Mouse (Mus musculus) heart, adult 2 months (tissue): ENCODE measurements around the gene Oaz2. TPM values are rescaled to one million over a fixed set of nuclear protein-coding genes. Genes with fewer than 3 reads are reported as not detected.

Experiments
- DNase-seq, 2 experiments: peaks; one replicate each; pipeline ENCODE4 v3.0.0; 2021
- H3K27ac ChIP-seq: fragments of 200-600 bp; 2 replicates; pipeline ENCODE4 v1.8.1; 2022
- H3K27me3 ChIP-seq: fragments of 200-500 bp; 2 replicates; pipeline ENCODE4 v1.6.1; 2012; ENCODE audit warnings: mild to moderate bottlenecking, low read length, inconsistent platforms, mixed read lengths; ENCODE audit not compliant: control insufficient read depth, insufficient read depth
- H3K36me3 ChIP-seq: fragments of 200-500 bp; 2 replicates; pipeline ENCODE4 v1.6.1; 2012; ENCODE audit warnings: low read length, inconsistent platforms; ENCODE audit not compliant: control insufficient read depth, insufficient read depth
- H3K4me1 ChIP-seq: fragments of 200-500 bp; 2 replicates; pipeline ENCODE4 v1.6.1; 2011; ENCODE audit warnings: low read length; ENCODE audit not compliant: control insufficient read depth, insufficient read depth
- H3K4me3 ChIP-seq: fragments of 200-600 bp; 2 replicates; pipeline ENCODE4 v1.8.1; 2022
- H3K79me2 ChIP-seq: fragments of 200-500 bp; replicated peaks from 2 replicates; pipeline ENCODE4 v1.6.1; 2012; ENCODE audit warnings: mild to moderate bottlenecking, inconsistent platforms, low read length, moderate library complexity, mixed read lengths; ENCODE audit not compliant: control insufficient read depth, insufficient read depth
- H3K9ac ChIP-seq: fragments of 200-500 bp; 2 replicates; pipeline ENCODE4 v1.6.1; 2012; ENCODE audit warnings: low read depth, mild to moderate bottlenecking, control low read depth, inconsistent platforms, low read length, mixed read lengths
- CTCF ChIP-seq: fragments of 200-600 bp; IDR thresholded peaks from 2 replicates; pipeline ENCODE4 v1.8.1; 2022; ENCODE audit warnings: antibody characterized with exemption, mild to moderate bottlenecking, moderate library complexity
- EP300 ChIP-seq: fragments of 200-500 bp; IDR thresholded peaks from 2 replicates; pipeline ENCODE4 v1.6.1; 2011; ENCODE audit warnings: low read depth, low read length, control low read depth; ENCODE audit not compliant: insufficient read depth
- POLR2A ChIP-seq: fragments of 200-500 bp; IDR thresholded peaks from 2 replicates; pipeline ENCODE4 v1.6.1; 2011; ENCODE audit warnings: mild to moderate bottlenecking, low read depth, low read length, control low read depth; ENCODE audit not compliant: insufficient read depth
- WGBS: fragments of 180-500 bp; shearing (Covaris S2); methylation state at CpG from one replicate; pipeline ENCODE4 v1.1.7; 2018; 5-methylcytosine and 5-hydroxymethylcytosine counted together
- intact Hi-C: fragments of 180-260 bp; cut with DNase I; formaldehyde crosslinking; loops from one replicate; pipeline ENCODE4 v1.15.1; 2025
- polyA plus RNA-seq: library from polyadenylated mRNA; depleted of rRNA; stranded (reverse); fragments of >200 nt; gene quantifications from 2 replicates; pipeline ENCODE4 v1.2.3, GENCODE M21; 2012
- total RNA-seq, 2 experiments: library from RNA; stranded (reverse); gene quantifications; 2 replicates each; pipeline ENCODE4 v1.2.3; 2021

The Oaz2 gene
- total and polyA plus RNA-seq, 3 experiments: 154 to 218 (median 202) TPM

DNA sequence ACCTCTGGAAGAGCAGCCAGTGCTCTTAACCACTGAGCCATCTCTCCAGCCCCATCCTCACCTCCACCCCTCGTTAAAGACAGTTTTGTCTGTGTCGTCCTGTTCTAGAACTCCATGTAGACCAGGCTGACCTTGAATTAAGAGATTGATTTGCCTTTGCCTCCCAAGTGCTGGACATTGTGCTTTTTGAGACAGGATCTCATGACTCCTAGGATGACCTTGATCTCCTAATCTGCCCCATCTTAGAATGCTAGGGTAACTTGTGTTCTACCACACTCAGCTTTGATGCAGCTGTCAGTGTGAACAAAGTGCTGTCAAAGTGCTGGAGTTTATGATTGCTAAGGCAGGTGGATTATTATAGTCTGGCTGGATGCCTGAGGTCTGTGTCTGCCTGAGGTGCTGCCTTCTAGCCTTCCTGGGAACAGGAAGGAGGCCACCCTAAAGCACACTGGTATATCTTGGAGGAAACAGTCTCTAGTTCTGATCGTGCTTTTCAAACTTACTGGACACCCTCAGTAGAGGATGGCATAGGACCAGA lies 13.0 kb upstream of the Oaz2 start:
- H3K9ac ChIP-seq: no peak overlapping the region
- H3K79me2 ChIP-seq: no peaks in the 10 kb centered on the region
- WGBS: 64% methylated on average over 3 of the region's 3 CpGs
- intact Hi-C loops: no loop called here
- H3K36me3 ChIP-seq: no peaks in the 10 kb centered on the region; the same call in 1 of the 2 replicates
- peaks cover 8% of the 10 kb centered on the region for H3K4me1 ChIP-seq
- no peak overlapping the region for H3K27ac ChIP-seq
- DNase-seq: no peak
- no peaks in the 10 kb centered on the region for H3K27me3 ChIP-seq
- no peak overlapping the region for H3K4me3 ChIP-seq
- TF ChIP-seq POLR2A: no peak
- no peak for TF ChIP-seq EP300
- TF ChIP-seq CTCF: no peak

DNA sequence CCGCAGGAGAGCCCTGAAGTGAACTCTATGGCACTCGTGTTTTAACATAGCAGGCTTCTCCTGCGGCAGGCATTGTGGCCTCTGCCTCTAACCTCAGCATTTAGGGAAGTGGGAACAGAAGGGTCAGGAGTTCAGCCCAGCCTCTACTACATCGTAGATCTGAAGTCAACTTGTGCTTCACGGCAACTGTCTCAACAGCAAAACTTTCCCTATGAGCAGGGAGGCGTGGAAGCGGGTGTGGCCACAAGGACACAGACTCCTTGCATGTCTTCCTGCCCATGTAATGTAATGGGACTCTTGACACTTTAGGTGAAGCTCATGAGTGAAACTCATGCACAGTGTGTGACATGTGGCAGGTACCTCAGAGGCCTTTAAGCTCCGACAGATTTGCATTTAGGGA lies 12.3 kb upstream of the Oaz2 start:
- TF ChIP-seq POLR2A (no peak), EP300 (no peak), CTCF (no peak)
- intact Hi-C loops: no loop called here
- H3K4me1 ChIP-seq: peaks cover 1% of the 10 kb centered on the region

DNA sequence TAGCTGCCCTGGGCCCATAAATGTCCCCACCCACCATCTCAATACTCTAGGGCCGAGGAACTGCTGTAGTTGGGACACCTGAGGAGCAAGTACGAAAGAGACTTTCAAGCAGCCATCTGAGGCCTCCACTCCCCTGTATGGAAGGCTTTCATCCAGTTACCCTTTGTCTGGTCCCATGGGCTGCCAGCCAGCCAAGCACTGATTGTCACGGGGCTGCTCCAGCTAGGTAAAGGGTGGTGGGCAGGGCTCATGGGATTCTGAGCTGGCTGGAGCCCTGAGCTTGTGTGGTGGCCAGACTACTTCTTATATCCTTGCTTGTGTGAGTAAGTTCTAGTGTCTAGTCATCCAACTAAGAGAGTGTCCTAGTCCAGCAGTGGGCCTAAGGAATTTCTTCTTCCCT lies 10.6 kb upstream of the Oaz2 start:
- Histone ChIP-seq H3K4me3 (no peak overlapping the region), H3K9ac (no peak overlapping the region), H3K4me1 (peaks cover 1% of the 10 kb centered on the region), H3K27me3 (no peaks in the 10 kb centered on the region), H3K27ac (no peak overlapping the region), H3K36me3 (no peaks in the 10 kb centered on the region), H3K79me2 (no peaks in the 10 kb centered on the region)
- DNase-seq: no peak
- TF ChIP-seq POLR2A (no peak), CTCF (no peak), EP300 (no peak)
- 68% methylated on average over 3 of the region's 3 CpGs for WGBS
- intact Hi-C loops: no loop called here

More for the DNA sequence above, 12.3 kb upstream of the Oaz2 start:
- H3K27ac ChIP-seq: no peak overlapping the region
- 69% methylated on average over 8 of the region's 8 CpGs for WGBS
- H3K9ac ChIP-seq: no peak overlapping the region
- no peak overlapping the region for H3K4me3 ChIP-seq
- DNase-seq: no peak
- no peaks in the 10 kb centered on the region for H3K36me3 ChIP-seq
- H3K27me3 ChIP-seq: no peaks in the 10 kb centered on the region
- no peaks in the 10 kb centered on the region for H3K79me2 ChIP-seq

DNA sequence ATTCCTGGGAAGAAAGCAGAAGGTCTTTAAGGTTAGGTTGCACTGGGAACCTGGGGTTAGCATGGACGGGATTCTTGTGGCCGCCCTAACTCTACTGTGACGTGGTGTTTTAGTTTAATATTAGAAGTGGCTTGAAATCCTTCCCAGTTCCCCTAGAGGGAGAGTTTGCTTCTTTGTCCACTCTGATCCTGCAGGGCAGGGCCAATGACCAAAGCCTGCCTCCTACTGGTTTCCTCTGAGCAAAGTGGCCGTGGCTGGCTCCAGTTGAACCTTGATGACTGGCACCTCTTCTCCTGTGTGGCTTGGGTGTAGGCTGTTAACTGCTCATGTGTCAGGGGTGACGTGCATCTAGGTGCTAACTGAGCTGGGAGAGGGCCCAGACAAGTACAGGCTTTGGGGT lies 6.8 kb upstream of the Oaz2 start:
- Histone ChIP-seq H3K79me2 (no peaks in the 10 kb centered on the region), H3K36me3 (no peaks in the 10 kb centered on the region), H3K4me3 (no peak overlapping the region), H3K9ac (no peak overlapping the region), H3K27me3 (no peaks in the 10 kb centered on the region), H3K4me1 (peaks cover 1% of the 10 kb centered on the region; the same call in 1 of the 2 replicates), H3K27ac (no peak overlapping the region)
- TF ChIP-seq CTCF (peak; percentile 66), EP300 (no peak), POLR2A (no peak)
- intact Hi-C loops: loop anchor here (5.0 kb wide), 1 partner anchor 34 kb away; the partner anchor contains the start of gene Rbpms2
- WGBS: 40% methylated on average over 5 of the region's 5 CpGs
- DNase-seq: no peak

DNA sequence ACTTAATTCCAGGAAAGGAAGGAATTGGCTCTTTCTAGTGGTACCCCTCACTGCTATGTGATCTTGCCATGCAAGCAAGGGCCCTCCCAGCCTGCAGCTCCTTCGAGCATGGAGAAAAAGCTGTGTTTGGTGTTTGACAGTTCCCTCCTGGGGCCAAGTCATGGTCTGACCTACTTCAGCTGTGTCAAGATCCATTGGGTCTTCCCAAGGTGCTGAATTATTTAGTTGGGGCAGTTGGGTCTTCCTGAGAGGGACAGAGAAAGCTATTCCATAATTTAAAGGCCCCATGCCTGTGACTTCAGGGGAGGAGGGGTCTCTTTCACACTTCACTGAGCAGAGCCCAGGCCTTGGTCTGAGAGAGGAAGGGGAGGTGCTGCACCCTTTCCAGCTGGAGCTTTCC lies 6.3 kb upstream of the Oaz2 start:
- no peak for DNase-seq
- Histone ChIP-seq H3K79me2 (no peaks in the 10 kb centered on the region), H3K27ac (no peak overlapping the region), H3K27me3 (no peaks in the 10 kb centered on the region), H3K9ac (no peak overlapping the region), H3K4me3 (no peak overlapping the region), H3K4me1 (peaks cover 4% of the 10 kb centered on the region), H3K36me3 (no peaks in the 10 kb centered on the region)
- intact Hi-C loops: loop anchor here (5.0 kb wide), 1 partner anchor 34 kb away; the partner anchor contains the start of gene Rbpms2
- 56% methylated on average over 1 of the region's 1 CpGs for WGBS
- TF ChIP-seq POLR2A (no peak), EP300 (no peak), CTCF (no peak)

DNA sequence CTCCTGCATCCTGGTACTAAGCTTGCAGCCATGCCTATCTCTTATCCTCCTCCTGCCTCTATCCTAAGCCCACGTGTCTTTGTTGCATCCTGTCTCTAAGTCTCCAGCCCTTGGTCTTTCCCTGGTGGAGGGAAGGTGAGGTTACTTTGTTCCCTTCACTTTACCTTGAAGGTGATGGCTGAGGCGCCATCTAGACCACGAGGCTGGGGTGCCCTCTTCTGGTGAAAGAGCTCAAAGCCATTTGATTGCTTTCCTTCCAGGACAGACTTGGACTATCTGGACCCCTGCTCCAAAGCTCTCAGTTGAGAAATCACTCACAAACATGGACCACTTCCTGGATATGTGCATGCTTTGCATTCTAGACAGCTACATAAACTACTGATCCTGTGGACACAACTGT lies 3.6 kb upstream of the Oaz2 start:
- H3K4me3 ChIP-seq: no peak overlapping the region
- WGBS: under 1% methylated on average over 3 of the region's 3 CpGs
- DNase-seq: peak; percentile 58 to 75
- peaks cover 4% of the 10 kb centered on the region for H3K4me1 ChIP-seq
- H3K9ac ChIP-seq: no peak overlapping the region
- H3K27ac ChIP-seq: no peak overlapping the region
- H3K79me2 ChIP-seq: no peaks in the 10 kb centered on the region
- intact Hi-C loops: loop anchor here (1.0 to 5.0 kb wide), 3 partner anchors 37 to 139 kb away; partner anchors contain the start of gene Rbpms2
- no peaks in the 10 kb centered on the region for H3K27me3 ChIP-seq
- TF ChIP-seq EP300 (peak; percentile 83; the same call in 1 of the 2 replicates), CTCF (peak; percentile 94), POLR2A (no peak)
- H3K36me3 ChIP-seq: no peaks in the 10 kb centered on the region
